Mouse (Mus musculus) monocyte, adult 5-6 weeks (primary cell): Measurements from ENCODE around the gene Inava. TPM values are rescaled to one million over a fixed set of nuclear protein-coding genes. Genes with fewer than 3 reads are reported as not detected.

ENCODE experiments used
- ATAC-seq: fragments of 153-309, 156-312 bp; replicated peaks from 2 replicates; pipeline ENCODE4 v1.8.0; 2017; ENCODE audit warnings: mild to moderate bottlenecking; ENCODE audit not compliant: low TSS enrichment, insufficient number of reproducible peaks, severe bottlenecking, poor library complexity, low FRiP score
- total RNA-seq: library from RNA; stranded (forward); fragments of 200-1000, 200-491, 200-594 nt; gene quantifications from 3 replicates; pipeline ENCODE4 v1.2.3, GENCODE M21; 2017

The Inava gene
- total RNA-seq, 1 experiment from 2014 or later = not detected

GRCm38 (mm10) chr1:136232986-136233790 is 876 bp downstream of the Inava start:
- ATAC-seq = no peak

- no peak for ATAC-seq
These were observed 1.7 kb downstream of the Inava start for GRCm38 (mm10) chr1:136232285-136232926.

- ATAC-seq = no peak
These were observed 2.5 kb downstream of the Inava start for GRCm38 (mm10) chr1:136231596-136231995.

DNA sequence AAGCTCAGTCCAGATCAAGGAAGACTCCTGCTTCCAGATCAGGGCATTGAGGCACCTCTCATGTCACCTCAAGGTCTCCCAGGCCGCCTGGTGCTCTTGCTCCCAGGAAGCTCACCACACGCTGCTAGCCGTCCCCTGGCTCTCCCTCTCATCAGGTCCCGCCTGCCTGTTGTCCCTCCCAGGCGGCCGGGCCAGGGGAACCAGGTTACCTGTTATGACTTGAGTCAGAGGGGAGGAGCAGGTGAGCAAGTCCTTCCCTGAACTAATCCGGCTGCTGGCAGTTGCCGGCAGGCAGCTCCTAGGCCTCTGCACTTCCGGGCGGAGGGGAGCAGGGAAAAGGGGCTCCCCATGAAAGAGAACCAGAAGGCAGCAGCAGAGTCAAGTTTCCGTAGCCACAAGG is 3.9 kb downstream of the Inava start:
- ATAC-seq = no peak

- no peak for ATAC-seq
These were observed 5.1 kb downstream of the Inava start for GRCm38 (mm10) chr1:136229040-136229373.

DNA sequence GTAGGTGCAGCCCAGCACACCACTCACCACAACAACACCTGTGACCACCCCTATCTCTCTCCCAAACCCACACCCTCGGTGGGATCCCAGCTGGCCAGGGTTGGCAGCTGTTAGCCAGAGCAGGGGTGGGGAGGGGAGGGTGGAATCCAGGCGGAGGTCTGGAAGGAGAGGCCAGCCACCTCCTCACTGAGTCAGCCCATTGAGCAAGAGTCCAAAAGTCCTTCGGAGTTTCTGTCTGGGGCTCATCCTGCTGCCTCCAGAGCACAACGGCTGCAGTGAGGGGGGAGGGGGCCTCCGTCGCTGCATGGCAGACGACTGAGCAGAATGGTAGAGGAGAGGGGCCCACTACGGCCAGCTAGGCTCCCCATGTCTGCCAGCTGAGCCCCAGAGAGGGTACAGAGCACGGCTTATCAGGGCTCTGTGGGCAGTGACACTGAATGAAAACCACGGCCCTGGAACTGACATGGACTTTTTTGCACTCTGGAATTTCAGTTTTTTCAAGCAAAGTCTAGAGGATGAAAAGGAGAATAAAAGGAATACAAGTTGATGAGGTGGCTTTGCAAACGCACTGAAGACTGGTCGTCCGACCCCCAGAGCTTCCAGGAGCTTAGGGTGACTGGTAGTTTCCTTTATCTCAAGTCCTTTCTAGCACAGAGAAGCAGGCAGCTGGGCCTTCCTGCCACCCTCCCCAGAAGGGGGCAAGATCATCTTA is 5.6 kb downstream of the Inava start:
- no peak for ATAC-seq

DNA sequence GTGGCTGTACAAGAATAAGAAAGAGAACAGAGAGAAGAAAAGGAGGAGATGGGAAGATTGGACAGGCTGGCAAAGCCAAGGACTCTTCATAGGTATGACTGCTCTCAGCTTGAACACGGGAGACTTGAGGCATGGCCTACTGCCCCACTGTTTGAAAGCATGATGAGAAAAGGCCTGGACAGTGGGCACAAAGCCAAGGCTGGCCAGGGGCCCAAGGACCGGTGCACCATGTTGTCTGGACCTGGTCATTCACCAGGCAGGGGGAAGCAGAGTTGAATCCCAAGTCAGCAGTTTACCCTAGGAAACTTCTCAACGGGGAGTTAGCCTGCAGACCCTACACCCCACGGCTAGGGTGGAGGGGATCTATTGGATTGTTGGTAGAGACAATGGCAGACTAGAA is 6.2 kb downstream of the Inava start:
- ATAC-seq = no peak

DNA sequence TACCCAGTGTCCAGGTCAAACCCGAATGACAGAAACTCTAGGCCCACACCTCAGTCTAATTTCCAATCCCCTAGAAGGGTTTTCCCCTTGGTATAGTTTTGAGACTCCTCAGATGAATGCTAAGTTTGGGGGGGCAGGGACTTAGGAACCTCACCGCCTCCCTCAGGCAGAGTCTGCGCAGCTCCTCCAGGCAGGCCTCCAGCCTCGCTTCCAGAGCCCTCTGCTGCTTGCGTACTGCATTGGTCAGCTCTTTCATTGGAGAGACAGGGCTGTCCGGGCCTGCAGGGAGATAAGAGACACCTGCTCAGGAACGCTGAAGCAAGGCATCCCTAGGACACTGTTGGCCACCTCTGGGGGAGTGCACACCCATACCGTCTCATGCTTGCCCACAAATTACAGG is 7.4 kb downstream of the Inava start:
- ATAC-seq = no peak

DNA sequence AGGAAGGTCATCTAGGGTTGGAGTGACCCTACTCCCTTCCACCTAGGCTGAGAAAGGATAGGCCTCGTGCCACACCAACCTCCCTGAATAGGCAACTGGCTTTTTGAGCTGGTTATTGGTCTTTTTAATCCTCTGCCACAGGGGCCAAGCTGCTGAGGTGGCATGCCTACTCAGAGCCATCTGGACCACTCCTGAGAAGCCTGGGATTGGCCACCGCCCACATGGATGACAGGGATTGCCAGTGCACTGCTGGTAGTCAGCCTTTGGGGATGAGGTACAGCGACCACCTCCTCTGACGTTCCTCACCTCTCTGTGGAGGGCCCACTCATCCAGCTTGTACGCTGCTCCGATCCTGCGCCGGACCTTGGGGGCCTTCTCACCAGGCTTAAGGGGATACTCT is 8.2 kb downstream of the Inava start:
- ATAC-seq = no peak

- no peak for ATAC-seq
These were observed 10.2 kb downstream of the Inava start for GRCm38 (mm10) chr1:136223758-136224342.

DNA sequence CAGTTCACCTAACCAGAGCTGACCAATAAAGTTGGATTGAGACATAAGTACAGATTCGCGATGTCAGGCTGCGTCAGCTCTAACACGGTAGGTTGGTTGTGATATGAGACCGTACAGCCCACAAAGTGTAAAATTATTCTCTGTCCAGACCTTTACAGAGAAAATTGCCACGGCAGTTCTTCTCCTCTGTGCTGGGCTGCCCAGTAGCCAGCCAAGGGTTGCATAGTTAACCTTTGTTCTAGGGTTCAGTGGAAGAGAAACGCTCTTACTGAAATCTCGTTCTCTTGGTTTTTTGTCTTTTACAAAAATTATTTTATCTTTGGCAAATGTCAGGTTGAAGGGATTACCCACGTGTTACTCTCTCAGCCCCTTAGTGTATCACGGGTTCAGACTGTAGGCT is 11.7 kb downstream of the Inava start:
- ATAC-seq = no peak

- ATAC-seq = no peak
These were observed 13.8 kb downstream of the Inava start for GRCm38 (mm10) chr1:136220037-136220871.

GRCm38 (mm10) chr1:136214304-136214703 is 19.8 kb downstream of the Inava start:
- ATAC-seq = no peak

DNA sequence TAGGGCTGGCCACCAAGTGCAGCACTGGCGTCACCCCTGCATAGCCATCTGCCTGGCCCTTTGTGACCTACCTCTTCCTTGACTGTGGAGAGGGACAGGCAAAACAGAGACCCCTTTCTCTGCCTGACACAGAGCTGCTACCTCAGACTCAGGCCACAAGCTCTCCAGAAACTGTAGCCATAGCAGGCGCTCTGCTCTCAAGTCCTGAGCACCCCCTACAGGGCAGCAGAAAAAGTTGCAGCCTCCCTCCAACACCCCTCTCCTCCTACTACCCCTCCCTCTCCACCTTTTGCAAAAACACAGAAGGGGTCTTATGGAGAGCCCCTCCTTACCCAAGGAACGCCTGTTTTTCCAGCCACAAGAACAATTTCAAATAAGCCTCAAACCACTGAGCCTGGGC is 21.3 kb downstream of the Inava start, which contains the start of gene Mroh3:
Mroh3 (minus strand) TSS at position 26 of the 400 bp plus-strand sequence.
- ATAC-seq = no peak; the same call in 1 of the 2 replicates

- ATAC-seq = no peak
These were observed 44.0 kb downstream of the Inava start for GRCm38 (mm10) chr1:136190033-136190432.

DNA sequence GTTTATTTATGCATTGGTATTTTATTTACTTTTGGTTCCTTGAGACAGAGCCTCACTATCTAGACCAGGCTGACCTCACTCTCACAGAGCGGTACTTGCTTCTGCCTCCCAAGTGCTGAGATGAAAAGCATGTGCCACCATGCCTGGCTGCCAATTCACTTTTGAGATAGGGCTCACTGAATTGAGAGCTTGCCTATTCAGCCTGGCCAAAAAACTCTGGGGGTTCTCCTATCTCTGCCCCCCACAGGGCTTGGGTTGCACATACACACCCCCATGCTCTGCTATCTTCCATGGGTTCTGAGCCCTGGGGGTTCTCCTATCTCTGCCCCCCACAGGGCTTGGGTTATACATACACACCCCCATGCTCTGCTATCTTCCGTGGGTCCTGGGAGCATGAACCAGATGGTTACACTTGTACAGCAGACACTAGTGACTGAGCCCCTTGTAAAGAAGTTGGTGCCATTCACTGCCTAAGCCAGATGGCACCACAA is 54.5 kb downstream of the Inava start:
- ATAC-seq = no peak

DNA sequence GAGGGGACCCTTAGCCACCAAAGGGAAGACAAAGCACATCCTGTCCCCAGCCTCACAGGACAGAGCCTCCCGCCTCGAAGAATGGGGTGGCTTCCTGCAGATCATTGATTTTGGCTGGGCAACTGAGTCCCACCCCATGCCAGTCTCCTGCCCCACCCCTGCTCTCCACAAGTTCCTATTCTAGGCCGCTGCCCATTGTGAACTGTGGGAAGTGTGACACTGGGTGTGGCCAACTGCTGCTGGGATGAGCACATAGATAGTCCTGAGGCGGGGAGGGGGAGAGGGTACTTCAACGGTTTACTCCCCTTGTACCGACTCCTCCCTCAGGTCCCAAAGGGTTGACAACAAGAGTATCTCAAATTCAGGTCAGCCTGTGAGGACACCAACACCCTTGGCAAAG is 55.3 kb downstream of the Inava start:
- no peak for ATAC-seq

DNA sequence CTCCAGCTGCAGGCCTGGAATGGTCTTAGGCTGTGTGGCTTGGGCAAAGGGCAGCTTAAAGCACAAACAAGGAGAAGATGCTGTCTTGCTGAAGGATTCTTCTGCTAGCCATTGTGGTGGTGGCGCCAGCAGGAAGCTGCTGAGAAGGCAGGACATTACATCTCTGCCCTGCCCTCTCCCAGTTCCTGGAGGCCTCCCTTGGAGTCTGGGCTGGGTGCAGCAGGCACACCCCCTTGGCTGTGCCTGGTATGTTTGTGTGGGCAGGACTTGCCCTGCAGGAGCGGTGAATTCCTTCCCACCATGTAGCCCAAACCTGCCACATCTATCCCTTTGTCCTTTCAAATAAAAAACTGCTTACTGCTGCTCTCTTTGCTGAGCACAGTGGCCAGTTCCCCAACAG is 57.0 kb downstream of the Inava start:
- ATAC-seq = no peak
